Mouse (Mus musculus) CD4-positive, CD25-positive, alpha-beta regulatory T cell, adult 2 months (primary cell): ENCODE data around the gene Ccdc57.

Experiments
- DNase-seq: peaks from one replicate; pipeline ENCODE4 v3.0.0-alpha.2; 2012; ENCODE audit warnings: low read depth, low spot score

The Ccdc57 gene

DNA sequence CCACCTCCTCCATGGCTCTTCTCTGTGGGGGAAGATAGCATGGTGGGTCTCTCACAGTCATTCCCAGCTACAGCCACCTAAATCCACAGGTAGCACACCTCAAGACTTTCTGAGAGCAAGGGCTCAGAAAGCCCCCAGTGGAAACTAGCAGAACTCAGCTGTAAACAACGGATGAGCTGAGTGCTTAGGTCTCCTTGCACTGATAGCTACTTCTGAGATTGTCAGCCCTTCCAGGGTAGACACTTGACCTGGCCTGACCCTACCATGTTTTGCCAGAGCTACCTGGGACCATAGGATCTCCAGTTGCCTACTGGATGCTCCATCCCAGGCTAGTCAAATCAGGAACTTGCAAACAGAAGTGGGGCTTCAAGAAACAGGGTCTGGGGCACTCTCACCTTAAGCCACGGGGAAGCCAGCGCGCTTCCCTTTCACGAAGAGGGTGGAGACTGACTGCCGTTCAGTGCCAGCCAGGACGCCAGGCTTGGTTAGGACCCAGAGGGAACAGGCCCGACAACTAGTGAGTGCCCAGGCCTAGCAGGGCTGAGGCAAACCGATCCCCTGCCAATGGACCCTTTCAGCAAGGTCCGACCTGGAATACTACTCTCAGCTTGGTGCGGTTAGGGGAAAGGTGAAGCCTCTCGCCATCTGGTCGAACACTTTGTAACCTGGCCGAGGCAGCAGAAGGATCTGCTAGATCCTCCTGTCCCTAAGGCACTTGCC, 109.7 kb downstream of the Ccdc57 start:
- peak; percentile 48 for DNase-seq

DNA sequence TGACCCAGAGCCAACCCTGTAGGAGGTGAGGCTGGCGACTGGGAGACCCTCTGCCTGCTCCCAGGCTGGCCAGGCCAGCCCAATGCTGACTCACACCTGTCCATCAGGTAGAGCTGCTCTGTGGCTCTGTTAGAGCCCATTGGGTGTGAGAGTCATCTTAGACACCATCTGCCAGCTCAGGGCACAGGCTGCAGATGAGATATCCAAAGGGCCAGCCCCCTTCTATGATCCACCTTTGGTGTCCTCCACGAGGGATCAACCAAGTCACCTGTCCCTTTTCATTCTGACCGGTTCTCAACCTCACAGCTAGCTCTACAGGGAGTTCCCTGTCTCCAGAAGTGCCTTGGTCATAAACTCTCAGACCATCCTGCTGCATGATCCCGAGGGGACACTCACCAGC, 110.4 kb downstream of the Ccdc57 start:
- peak; percentile 7 for DNase-seq

DNA sequence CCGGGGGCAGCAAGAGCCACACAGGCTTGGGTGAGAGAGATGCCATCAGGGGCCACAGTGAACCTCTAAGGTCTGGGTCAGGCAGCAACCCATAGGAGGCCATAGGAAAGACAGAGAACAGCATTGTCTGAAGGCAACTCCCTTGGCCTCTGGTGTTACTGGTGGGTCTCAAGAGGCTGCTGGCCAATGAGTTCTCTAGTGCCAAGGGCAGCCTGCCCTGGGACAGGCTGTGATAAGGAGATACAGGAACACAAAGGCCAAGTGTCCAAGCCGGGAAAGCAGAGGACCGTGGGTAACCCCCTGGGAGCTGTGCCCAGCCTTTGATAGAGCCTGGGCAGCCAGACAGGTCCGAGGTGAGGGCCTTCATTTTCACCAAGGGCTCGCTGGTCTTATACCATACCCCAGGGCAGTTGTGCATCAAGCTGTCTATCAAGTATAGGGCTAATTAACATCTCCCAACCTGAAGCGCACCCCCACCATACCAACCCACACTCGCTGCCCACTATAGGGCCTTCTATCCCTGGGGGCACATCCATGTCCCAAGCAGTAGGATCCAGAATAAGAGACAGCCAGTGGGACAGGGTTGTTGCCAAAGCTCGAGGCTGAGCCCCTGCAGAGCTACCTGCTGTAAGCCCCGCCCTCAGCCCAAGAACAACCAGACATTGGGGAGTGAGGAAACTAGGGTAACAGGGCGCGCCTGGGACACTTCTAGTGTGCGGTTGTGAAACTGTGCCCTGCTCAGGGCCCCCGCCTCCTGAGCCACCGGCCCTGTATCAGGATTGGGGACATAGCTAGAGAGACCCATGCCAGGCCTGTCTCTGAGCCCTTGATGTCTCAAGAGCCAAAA, 111.4 kb downstream of the Ccdc57 start:
- no peak for DNase-seq

DNA sequence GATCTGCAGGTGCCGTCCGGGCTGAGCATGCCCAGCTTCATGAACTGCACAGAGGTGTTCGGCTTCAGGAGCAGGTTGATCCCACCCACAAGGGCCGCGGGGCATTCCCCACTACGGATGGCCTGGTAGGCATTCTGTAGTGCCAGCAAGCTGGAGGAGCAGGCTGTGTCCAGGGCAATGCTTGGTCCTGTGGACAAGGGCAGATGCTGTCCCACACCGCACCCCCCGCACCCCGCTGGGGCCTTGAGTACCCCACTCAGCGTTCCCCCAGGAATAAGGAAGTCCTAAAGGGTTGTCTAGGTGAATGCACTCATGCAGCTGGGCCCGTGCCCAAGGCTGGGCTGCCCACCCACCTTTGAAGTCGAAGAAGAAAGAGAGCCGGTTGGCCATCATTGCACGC, 112.1 kb downstream of the Ccdc57 start:
- DNase-seq, result peak; percentile 7

DNA sequence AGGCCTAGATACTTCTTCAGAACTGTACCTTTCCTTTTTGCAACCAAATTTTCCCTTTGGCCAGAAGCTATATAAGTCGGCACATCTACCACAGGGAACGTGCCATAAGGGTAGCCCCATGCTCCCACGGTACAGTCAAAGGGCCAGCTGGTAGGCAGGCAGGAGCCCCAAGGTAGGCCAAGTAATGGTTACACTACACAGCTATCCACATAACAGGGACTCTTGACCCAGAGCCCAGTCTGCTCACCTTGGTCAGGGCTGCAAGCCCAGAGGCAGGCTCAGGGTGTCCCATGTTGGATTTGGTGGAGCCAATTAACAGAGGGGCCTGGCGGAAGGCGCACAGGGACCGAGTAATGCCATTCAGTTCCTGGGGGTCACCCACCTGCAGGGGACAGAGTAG, 113.1 kb downstream of the Ccdc57 start:
- DNase-seq, result no peak

DNA sequence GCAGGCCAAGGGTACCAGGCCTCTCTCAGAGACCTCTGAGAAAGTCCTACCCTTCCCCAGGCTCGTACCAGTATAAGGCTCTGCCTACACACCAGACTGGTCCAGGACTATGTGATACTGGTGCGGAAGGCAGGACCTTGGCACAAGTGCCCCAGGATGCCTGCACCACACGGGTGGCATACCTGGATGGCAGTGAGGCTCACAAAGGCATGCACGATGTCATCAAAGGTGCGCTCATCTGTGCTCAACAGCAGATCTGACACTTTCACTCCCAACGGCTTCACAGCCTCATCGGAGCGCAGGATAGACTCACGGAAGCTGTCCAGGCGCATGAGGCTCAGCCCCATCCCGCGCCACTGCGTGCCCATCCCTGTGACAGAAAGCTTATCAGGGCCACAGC, 114.4 kb downstream of the Ccdc57 start:
- no peak for DNase-seq

DNA sequence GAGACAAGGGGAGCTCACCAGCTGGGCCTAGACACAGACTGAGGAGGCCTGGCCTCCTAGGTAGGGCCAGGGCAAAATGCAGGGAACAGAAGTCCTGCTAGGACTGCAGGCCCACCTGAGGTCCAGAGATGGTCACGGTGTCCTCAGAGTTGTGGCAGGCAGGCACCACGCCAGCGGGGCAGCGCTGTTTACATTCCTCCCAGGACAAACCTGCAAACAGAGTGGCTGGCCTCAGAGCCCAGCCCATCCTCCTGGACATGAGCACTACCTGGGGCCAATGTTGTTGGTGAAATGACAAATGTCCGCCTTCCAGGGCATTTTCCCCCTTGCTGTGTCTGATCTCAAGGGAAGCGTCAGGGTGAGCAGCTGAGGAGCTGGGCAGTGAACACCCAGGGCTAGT, 115.3 kb downstream of the Ccdc57 start:
- DNase-seq, result no peak

DNA sequence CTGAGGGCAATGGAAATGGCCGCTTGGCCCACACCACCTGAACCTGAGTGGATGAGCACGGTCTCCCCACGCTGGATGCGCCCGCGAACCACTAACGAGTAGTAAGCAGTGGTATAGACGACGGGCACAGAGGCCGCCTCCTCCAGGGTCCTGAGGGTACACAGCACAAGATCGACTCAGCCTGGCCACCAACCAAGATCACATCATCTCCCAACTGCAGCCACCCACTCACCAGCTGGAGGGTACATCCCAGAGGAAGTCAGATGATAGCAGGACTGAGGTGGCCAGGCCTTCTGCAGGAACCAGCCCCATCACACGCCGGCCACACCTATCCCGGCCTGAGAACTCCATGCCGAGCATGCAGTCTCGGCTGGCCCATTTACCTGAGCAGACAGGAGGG, 120.6 kb downstream of the Ccdc57 start:
- no peak for DNase-seq

DNA sequence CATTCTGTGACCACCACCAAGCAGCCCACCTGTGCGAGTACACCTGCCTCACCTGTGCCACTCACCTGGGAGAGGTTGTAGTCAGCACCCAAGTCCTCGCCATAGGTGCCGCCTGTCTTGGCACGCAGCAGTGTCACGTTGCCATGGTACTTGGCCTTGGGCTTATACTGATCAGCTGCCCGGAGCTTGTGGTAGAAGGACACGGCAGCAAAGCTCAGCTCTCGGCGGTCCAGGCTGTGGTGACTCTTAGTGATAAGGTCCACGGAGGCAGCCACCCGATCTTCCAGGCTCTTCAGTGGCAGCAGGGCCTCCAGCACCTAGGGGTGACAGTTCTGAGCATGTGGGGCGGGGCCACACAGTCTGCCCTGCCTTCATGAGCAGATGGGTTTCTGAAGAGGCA, 124.7 kb downstream of the Ccdc57 start:
- no peak for DNase-seq

DNA sequence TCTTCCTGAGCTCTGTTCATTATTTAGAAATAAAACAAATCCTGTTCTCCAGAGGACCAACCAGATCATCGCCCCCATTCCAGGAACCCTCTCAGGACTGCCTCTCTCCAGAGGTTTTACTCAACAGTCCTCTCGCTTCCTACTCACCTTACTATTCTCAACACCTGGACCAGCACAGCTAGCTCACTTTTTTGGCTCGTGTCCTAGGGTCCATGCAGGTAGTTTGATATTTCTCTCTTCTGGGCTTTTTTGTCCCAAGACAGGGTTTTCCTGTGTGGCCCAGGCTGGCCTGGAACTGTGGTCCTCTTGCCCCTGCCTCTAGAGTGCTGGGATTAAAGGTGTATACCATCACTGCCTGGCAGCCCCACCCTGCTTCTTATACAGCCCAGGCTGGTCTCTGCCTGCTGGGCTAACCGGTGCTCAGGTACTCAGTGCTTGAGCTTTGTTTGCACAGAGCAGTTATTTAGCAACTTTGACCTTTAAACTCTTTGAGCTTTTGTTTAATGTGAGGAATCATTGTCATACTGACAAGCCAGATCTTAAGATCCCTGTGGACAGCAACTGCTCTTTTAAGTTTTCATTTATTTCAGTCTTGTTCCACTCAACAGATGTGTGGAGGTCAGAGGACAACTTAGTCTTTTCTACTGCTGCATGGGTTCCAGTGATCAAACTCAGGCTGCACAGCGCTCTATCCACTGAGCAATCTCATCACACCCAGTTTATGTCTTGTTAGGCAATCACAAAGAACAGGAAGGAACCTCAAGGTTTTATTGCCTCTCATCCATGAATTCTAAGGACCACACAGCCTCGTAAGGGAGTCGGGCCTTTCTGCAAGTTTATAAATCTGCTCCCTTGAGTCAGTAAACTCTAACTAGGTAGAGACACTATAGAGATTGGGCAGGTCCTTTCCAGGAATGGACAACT, 127.0 kb downstream of the Ccdc57 start:
- DNase-seq, result no peak

DNA sequence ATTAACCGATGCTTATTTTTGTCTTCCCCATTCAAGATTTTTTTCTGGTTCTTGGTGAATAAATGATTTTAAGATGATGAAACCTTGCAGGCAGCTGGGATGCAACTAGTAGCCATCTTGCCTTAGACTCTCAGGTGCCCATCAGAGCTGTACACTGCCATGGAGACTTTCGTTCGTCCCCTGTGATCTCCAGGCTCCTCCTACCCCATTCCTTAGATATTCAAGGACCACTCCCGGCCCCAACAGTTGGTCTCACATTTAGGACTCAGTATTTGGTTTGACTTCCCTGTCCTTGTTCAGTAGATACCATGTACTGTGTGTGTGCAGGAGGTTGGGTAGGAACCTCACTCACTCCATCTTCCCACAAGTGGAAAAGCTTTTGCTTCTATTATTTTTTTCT, 127.9 kb downstream of the Ccdc57 start:
- no peak for DNase-seq

DNA sequence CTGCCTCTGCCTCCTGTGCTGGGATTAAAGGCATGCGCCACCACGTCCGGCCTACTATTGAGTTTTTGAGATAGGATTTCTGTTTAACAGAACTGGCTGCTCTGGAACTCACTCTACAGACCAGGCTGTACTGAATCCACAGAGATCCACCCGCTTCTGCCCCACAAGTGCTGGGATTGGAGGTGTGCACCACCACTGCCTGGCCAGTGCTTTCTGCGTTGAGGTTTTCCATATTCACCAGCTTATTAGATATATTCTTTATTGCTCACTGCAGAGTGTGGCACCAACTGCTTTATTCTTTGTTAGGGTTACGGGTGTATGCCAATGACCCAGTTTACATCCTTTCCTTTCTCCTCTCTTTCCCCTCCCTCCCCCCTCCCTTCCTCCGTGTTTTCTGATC, 128.4 kb downstream of the Ccdc57 start:
- DNase-seq, result no peak

DNA sequence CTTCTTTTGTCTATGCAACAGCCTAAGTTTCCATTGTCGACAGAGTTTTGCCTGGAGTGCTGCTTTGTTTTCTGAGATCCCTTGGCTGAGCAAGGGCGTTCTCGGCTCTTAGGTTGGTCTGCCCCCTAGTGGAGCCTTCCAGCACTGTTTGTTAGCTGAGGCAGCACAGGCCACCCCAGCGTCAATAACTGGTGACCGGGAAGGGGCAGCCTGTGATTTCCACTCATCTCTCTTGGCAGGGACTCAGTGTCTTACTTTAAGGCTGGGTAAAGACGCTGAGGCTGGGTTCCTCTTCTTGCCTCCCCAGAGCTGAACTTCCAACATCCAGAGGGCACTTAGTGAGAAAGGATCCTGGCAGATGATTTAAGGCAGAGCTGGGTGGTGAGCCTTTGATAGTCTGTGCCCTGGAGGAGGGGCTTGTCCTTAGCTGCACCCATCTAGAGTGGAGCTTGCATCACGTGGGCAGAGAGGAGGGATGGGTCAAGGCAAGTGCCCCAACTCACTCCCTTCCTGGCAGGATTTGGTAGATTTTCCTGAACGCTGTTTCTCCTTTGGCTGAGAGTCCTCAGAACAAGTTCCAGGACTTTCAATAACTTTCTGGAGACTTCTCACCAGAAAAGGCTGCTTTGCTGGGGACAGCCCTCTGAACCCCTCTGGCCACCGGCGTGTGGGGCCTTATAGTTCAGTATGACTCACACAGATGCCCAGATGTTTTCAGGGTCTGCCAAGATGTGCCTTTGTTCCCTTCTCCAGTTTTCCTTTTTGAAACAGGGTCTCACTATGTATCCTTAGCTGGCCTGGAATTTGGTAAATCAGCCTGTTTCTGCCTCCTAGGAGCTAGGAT, 132.4 kb downstream of the Ccdc57 start:
- DNase-seq, result peak; percentile 89

DNA sequence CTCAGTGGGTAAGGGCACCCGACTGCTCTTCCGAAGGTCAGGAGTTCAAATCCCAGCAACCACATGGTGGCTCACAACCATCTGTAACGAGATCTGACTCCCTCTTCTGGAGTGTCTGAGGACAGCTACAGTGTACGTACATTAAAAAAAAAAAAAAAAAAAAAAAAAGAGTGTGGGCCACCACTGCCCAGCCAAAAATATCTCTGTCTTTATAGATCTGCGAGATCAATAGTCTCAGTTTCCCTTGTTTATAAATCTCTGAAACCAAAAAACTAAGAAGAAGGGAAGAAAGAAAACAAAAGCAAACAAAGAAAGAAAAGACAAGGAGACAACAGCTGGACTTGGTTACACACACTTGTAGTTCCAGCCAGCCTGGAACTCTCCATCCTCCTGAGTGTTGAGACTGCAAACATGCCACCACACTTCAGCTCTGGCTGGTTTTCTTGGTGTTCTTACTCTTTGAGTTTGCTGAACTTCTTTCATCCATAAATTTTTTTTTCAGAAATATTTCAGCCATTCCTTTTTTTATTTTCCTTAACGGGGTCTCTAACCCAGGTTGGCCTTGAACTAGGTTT, 133.3 kb downstream of the Ccdc57 start:
- DNase-seq, result no peak

DNA sequence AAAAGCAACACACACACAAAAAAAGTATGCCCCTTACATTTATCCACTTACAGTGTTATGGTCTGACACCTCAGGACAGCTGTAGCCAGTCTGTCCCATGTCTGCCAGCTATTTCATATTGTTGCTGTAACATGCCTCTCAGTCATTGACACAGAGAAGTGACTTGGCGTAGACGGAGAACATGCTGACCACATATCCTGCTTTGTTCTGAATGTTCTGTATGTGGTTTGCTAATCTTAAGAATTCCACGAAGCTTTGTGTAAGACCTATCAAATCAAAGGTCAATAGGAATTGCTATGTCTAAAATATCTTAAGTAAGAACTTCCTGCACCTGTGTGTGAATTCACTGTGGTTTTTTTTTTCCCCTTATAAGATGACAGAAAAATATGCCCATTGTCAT, 134.4 kb downstream of the Ccdc57 start:
- DNase-seq, result no peak

DNA sequence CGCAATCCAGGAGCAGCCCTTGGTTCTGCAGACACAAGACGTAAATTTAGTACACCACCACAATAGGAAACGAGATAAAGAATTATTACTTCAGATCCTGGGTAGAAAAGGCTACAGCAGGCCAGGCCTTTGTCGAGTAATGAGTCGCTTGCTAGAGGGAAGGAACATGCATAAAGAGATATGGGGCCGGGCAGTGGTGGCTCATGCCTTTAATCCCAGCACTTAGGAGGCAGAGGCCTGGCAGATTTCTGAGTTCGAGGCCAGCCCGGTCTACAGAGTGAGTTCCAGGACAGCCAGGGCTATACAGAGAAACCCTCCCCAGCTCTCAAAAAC, 136.1 kb downstream of the Ccdc57 start:
- no peak for DNase-seq

DNA sequence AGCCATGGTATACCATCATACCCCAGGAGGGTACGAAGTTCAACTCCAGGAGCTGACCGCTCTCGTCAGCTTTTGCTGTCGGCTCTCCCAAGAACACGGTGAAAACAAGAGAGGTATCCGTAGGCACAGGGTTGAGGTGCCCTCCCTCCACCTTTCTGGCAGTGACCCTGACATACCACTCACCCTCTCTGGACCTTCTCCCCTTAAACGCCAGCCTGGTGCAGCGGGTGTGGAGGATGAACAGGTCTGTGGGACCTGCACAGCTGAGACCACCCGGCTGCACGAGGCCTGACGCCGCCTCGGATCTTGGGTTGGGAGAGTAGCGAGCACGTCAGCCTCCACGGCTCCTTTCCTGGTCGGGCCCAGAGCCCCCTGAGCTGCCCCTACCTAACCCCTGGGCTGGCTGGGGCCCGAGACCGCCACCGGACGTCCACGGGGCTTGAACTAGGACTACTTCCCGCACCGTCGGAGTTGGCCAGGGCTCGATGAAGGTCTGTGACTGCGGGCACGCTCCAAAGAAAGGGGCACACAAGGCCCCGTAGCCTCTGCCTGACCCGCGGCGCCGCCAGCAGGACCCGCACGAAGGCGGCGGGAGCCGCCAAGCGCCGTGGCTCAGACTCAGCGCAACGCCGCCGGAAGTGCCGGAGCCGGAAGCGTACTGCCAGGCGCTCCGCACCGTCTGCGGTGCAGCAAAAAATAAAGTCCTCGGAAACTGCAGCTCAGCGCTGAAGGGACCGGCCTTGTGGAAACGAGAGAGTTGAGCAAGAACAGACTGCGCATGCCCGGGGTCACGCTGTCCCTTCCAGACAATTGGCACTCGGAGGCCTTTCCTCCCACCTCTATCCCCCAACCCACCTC, 136.7 kb downstream of the Ccdc57 start, which contains the start of gene Dus1l:
TSS of gene Dus1l (minus strand) at position 648 of the 858 bp plus-strand sequence.
- peak; percentile 97 for DNase-seq

DNA sequence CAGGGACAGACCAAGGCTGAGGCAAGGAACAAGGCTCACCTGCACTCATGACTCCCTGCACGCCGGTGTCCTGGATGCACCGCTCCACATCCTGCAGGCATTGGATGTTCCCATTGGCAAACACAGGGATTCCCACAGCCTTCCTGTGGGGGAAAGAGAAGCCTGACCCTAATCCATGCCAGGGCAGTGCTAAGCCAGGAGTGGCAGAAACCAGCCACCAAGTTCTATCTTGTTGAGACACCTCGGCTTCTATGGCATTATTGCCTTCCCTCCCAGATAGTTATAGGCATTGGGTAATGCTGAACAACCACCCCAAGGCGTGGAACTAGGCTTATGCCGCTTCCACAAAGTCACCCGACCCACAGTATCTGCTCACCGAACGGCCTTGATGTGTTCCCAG, 140.0 kb downstream of the Ccdc57 start:
- DNase-seq, result no peak

DNA sequence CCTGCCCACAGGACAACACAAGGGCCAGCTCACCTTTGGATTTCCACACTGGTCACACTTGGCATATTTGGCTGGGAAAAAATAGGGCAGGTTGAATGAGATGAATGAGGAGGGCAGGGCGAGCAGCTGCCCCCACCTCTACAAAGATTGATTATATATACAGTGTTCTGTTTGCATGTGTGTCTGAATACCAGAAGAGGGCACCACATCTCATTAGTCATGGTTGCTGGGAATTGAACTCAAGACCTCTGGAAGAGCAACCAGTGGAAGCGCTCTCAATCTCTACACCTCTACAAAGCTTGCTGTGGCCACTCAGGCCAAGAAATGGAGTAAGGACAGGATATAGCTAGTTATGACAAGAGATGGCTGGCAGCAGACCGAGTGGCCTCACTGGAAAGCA, 142.9 kb downstream of the Ccdc57 start:
- no peak for DNase-seq

DNA sequence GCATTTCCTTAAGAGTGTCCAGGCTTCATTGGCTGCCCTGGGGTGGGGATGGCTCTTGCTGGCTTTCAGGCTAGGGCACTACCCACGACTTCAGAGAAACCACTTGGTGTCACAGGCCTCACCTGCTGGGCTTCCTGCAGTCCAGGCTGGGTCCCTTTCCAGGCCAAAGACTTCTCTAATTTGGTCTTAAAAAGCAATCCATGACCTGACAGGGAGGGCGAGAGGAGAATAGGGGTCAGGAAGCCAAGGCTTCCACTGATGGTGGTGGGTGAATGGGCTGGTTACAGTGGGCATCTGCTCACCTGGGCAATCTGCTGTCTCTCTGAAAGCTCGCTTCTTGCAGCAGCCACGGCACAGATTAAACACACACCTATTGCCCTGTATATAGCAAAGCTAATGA, 143.3 kb downstream of the Ccdc57 start:
- no peak for DNase-seq
